Mouse (Mus musculus): ENCODE results near the gene Sox12. TPM values are rescaled to one million over a fixed set of nuclear protein-coding genes. Genes with fewer than 3 reads are reported as not detected.
"Not testable (repeated sequence)": the region's sequence is repeated elsewhere in the genome, so short reads cannot be mapped to it uniquely, and the experiment has no call there.

Gene Sox12
- polyA plus RNA-seq, 1 experiment from 2014 or later = 8.2 TPM

DNA sequence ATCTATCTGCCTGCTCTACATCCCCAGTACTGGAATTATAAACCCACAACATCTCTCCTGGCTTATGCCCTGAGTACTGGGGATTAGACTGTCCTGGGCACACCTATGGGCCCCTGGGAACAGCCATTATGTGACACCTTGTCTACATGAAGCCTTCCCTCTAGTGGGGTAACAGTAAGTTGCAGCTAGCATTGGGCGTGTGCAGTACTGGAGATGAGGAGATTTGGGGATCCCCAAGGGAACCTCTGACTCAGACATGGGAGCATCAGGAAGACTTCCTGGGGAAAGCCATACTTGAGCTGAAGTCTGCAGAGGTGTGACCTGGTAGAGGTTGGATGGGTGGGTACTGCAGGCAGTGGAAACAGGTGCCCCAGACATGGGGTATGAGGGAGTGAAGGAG lies 41.1 kb upstream of the Sox12 start:
- WGBS = 74% methylated on average over 1 of the region's 1 CpGs
- Histone ChIP-seq H3K4me2 (ENCODE audit: low read length) (no peak overlapping the region), H3K9me3 (replicated peaks; ENCODE audit: low read length) (no peaks in the 10 kb centered on the region), H3K27me3 (ENCODE audit: insufficient read depth, low read length) (no peaks in the 10 kb centered on the region), H3K4me3 (replicated peaks; ENCODE audit: low read depth, low read length) (no peak overlapping the region), H3K9ac (ENCODE audit: low read depth, low read length) (no peak overlapping the region), H3K4me1 (replicated peaks; ENCODE audit: insufficient read depth, low read length) (peaks cover 12% of the 10 kb centered on the region; the same call in 1 of the 2 replicates), H3K36me3 (ENCODE audit: insufficient read depth, low read length) (no peaks in the 10 kb centered on the region), H3K27ac (no peak overlapping the region)
- ATAC-seq (replicated peaks; ENCODE audit: low FRiP score, low read depth) (no peak), DNase-seq (ENCODE audit: low spot score) (peak; percentile 16)
- peak; percentile 57; the same call in 1 of the 2 replicates for TF ChIP-seq CTCF (IDR thresholded peaks at IDR 0.05; ENCODE audit: low read depth)

- peak overlapping the region; percentile 47; the same call in 1 of the 2 replicates for H3K9ac ChIP-seq (ENCODE audit: low read depth, low read length)
- H3K9me3 ChIP-seq (replicated peaks; ENCODE audit: low read length) = no peaks in the 10 kb centered on the region
- 0 out of 2 replicates have a peak overlapping the region, but pooled peaks have one; percentile 9 for H3K4me3 ChIP-seq (replicated peaks; ENCODE audit: low read depth, low read length)
- no peaks in the 10 kb centered on the region for H3K36me3 ChIP-seq (ENCODE audit: insufficient read depth, low read length)
- WGBS = 4% methylated on average over 23 of the region's 23 CpGs
- H3K4me2 ChIP-seq (ENCODE audit: low read length) = peak overlapping the region; percentile 61
- no peak overlapping the region; the same call in 1 of the 2 replicates for H3K27ac ChIP-seq
- peak; percentile 98 for TF ChIP-seq CTCF (IDR thresholded peaks at IDR 0.05; ENCODE audit: low read depth)
- DNase-seq (ENCODE audit: low spot score) (peak; percentile 93), ATAC-seq (replicated peaks; ENCODE audit: low FRiP score, low read depth) (peak; percentile 74)
- peaks cover 7% of the 10 kb centered on the region; the same call in 1 of the 2 replicates for H3K4me1 ChIP-seq (replicated peaks; ENCODE audit: insufficient read depth, low read length)
- no peaks in the 10 kb centered on the region for H3K27me3 ChIP-seq (ENCODE audit: insufficient read depth, low read length)
Measured at GRCm38 (mm10) chr2:152436983-152437860, 39.4 kb upstream of the Sox12 start.

- H3K9ac ChIP-seq (ENCODE audit: low read depth, low read length) = no peak overlapping the region
- peak; percentile 40 for DNase-seq (ENCODE audit: low spot score)
- H3K27me3 ChIP-seq (ENCODE audit: insufficient read depth, low read length) = no peaks in the 10 kb centered on the region
- no peaks in the 10 kb centered on the region for H3K9me3 ChIP-seq (replicated peaks; ENCODE audit: low read length)
- H3K4me1 ChIP-seq (replicated peaks; ENCODE audit: insufficient read depth, low read length) = peaks cover 7% of the 10 kb centered on the region; the same call in 1 of the 2 replicates
- no peak overlapping the region for H3K4me2 ChIP-seq (ENCODE audit: low read length)
- peak overlapping the region; percentile 21 for H3K27ac ChIP-seq
- no peak for TF ChIP-seq CTCF (IDR thresholded peaks at IDR 0.05; ENCODE audit: low read depth)
- H3K36me3 ChIP-seq (ENCODE audit: insufficient read depth, low read length) = no peaks in the 10 kb centered on the region
- peak; percentile 72 for ATAC-seq (replicated peaks; ENCODE audit: low FRiP score, low read depth)
- no peak overlapping the region for H3K4me3 ChIP-seq (replicated peaks; ENCODE audit: low read depth, low read length)
- 56% methylated on average over 7 of the region's 7 CpGs for WGBS
Measured at GRCm38 (mm10) chr2:152436405-152436901, 38.6 kb upstream of the Sox12 start.

DNA sequence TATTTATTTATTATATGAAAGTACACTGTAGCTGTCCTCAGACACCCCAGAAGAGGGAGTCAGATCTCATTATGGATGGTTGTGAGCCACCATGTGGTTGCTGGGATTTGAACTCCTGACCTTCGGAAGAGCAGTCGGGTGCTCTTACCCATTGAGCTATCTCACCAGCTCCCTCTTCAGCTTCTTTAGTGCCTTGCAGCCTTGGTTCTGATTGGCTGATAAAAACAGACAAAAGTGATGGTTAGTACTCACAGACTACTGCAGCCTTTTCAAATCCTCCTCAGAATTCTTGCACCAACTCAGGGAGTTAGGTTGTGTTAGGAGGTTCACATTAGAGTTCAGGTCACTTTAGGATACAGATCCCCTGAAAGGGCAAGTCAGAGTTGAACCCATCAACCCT lies 30.6 kb upstream of the Sox12 start:
- not testable (repeated sequence) for H3K36me3 ChIP-seq (ENCODE audit: insufficient read depth, low read length); DNase-seq (ENCODE audit: low spot score); H3K27ac ChIP-seq; H3K9me3 ChIP-seq (replicated peaks; ENCODE audit: low read length); H3K4me3 ChIP-seq (replicated peaks; ENCODE audit: low read depth, low read length); H3K27me3 ChIP-seq (ENCODE audit: insufficient read depth, low read length); H3K9ac ChIP-seq (ENCODE audit: low read depth, low read length); H3K4me1 ChIP-seq (replicated peaks; ENCODE audit: insufficient read depth, low read length); H3K4me2 ChIP-seq (ENCODE audit: low read length); ATAC-seq (replicated peaks; ENCODE audit: low FRiP score, low read depth)
- 86% methylated on average over 2 of the region's 2 CpGs for WGBS
- 0 out of 2 replicates have a peak, but pooled peaks have one; percentile 32 for TF ChIP-seq CTCF (IDR thresholded peaks at IDR 0.05; ENCODE audit: low read depth)

GRCm38 (mm10) chr2:152427493-152427892 lies 29.6 kb upstream of the Sox12 start:
- Histone ChIP-seq H3K27ac (no peak overlapping the region), H3K27me3 (ENCODE audit: insufficient read depth, low read length) (0 out of 2 replicates have a peak, but pooled peaks cover 3% of the 10 kb centered on the region), H3K4me3 (replicated peaks; ENCODE audit: low read depth, low read length) (no peak overlapping the region), H3K4me1 (replicated peaks; ENCODE audit: insufficient read depth, low read length) (0 out of 2 replicates have a peak, but pooled peaks cover 3% of the 10 kb centered on the region), H3K4me2 (ENCODE audit: low read length) (peak overlapping the region; percentile 48), H3K9ac (ENCODE audit: low read depth, low read length) (no peak overlapping the region), H3K9me3 (replicated peaks; ENCODE audit: low read length) (no peaks in the 10 kb centered on the region), H3K36me3 (ENCODE audit: insufficient read depth, low read length) (no peaks in the 10 kb centered on the region)
- peak; percentile 62 for DNase-seq (ENCODE audit: low spot score)
- no peak; the same call in 1 of the 2 replicates for ATAC-seq (replicated peaks; ENCODE audit: low FRiP score, low read depth)
- TF ChIP-seq CTCF (IDR thresholded peaks at IDR 0.05; ENCODE audit: low read depth) = no peak
- WGBS = 10% methylated on average over 12 of the region's 12 CpGs

DNA sequence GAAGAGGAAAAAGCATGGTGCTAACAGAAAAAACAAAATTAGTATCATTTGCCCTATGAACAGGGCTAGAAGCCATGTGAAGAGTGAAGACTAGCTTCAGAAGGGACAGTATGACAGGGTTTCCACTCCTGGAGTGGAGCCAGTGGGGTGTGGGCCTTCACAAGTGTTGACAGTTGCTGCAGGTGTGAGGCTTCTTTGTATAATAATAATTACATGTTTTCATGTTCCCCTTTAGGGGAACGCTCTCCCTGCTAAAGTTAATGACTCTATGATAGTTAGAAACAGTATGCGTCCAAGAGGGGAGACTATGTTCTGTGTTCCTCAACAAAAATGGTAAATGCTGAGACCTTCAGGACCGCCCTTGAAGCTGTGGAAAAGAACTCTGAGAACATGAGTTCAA lies 17.9 kb upstream of the Sox12 start:
- Histone ChIP-seq H3K27me3 (ENCODE audit: insufficient read depth, low read length) (no peaks in the 10 kb centered on the region), H3K27ac (peak overlapping the region; percentile 99), H3K9ac (ENCODE audit: low read depth, low read length) (no peak overlapping the region), H3K36me3 (ENCODE audit: insufficient read depth, low read length) (no peaks in the 10 kb centered on the region), H3K4me3 (replicated peaks; ENCODE audit: low read depth, low read length) (no peak overlapping the region), H3K4me1 (replicated peaks; ENCODE audit: insufficient read depth, low read length) (peaks cover 19% of the 10 kb centered on the region), H3K4me2 (ENCODE audit: low read length) (peak overlapping the region; percentile 68), H3K9me3 (replicated peaks; ENCODE audit: low read length) (no peaks in the 10 kb centered on the region)
- no peak for DNase-seq (ENCODE audit: low spot score)
- ATAC-seq (replicated peaks; ENCODE audit: low FRiP score, low read depth) = no peak
- TF ChIP-seq CTCF (IDR thresholded peaks at IDR 0.05; ENCODE audit: low read depth) = no peak
- 89% methylated on average over 3 of the region's 3 CpGs for WGBS

All from kidney, postnatal 0 days (tissue).